Mouse (Mus musculus) adrenal gland, adult (tissue): ENCODE data around the gene Trak1.
A peak's percentile ranks its signal among the peaks of the same experiment; 100 is the strongest.

Experiments
- DNase-seq, 2 experiments: peaks; one replicate each; pipeline ENCODE4 v3.0.0; 2022 to 2023; ENCODE audit warnings: low spot score in 1 of 2; ENCODE audit not compliant: inconsistent age in 2 of 2

The Trak1 gene

GRCm38 (mm10) chr9:121293187-121293586 is 4.1 kb upstream of the Trak1 start:
- DNase-seq = peak in 1 of 2 experiments; percentile 18

DNA sequence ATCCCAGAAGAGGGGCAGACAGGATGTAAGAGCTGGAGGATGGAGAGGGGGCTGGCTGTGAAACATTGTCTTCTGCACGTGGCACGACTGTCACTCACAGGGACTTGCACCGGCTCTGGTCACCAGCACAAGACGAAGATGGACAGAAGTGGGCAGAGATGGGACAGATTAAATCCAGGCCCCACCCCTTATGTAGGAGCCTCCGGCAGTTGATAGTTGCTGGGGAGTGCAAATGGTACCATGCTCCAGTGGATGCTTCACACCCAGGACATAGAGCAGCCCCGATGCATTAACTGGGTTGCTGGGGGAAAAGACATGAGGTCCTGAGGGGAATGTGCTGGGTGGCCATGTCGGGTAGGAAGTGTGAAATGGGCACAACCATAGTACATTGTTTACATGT is 2.1 kb upstream of the Trak1 start:
- DNase-seq = peak in 1 of 2 experiments; percentile 19

- DNase-seq = peak in 1 of 2 experiments; percentile 89
Observed at GRCm38 (mm10) chr9:121298065-121298398, 730 bp downstream of the Trak1 start.

GRCm38 (mm10) chr9:121298411-121299091 is 1.2 kb downstream of the Trak1 start:
- peak in 1 of 2 experiments; percentile 69 for DNase-seq

- DNase-seq = no peak
Observed at GRCm38 (mm10) chr9:121299223-121299755, 2.0 kb downstream of the Trak1 start.

DNA sequence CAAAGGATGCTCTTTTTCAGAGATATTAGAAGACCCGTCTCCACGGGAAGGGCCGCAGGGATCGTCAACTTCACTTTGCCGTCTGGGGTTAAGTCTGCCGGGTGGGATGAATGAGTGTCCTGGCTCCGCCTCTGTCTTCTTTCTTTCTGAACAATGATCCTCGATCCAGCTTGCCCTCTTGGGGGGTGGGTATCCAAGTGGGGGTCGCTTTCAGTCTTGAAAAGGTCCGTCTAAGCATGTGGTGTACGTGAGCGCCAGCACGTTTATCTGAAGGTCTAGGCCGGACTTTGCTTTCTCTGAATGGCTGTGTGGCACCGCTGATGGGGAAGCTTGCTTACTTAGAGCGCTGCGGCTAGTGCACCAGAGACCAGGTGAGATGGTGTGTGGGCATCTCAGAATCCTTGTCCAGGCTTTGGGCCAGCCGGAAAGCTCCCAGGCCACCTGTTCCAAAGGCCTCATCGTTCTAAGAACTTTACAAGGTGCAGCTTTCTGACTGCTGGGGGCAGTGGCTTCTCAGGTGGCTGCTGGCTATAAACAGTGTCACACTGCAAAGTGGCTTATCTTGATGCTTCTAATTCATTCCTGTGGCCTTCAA is 2.8 kb downstream of the Trak1 start:
- peak in 1 of 2 experiments; percentile 30 for DNase-seq

DNA sequence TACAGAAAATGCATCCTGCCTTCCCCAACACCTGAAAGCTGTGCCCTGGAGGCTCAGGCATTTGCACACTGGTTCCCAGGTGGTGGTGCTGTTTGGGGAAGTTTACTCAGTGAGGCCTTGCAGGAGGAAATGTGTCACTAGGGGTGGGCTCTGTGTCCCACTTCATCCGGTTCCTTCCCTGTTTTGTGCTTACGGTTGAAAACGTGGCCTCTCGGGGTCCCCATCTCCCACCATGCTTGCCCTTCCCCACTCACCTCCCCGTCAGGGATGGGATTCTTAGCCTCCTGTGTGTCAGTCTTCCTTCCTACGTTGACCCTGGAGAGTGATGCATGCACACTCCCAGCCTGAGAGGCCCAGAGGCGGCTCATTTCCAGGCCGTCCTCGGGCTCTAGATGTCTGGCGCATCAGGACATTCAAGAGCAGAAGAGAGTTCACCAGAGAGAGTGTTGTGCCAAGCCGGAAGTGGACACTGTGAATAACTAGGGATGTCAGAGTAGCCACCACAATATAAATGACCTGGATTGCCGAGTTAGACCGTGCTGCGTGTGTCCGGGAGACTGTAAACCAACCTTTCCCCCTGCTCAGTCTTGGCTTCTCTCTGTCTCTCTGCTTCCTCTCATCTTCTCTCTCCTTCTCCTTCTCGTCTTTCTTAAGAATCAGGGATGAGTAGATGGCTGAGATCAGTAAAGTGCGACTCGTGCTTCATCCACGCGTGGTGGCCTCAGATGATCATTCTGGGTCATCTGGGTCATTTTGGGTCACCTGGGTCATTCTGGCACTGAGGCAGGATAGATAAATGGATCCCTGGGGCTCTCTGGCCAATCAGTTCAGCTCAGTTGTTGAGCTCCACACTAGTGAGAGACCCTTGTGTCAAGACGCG is 4.0 kb downstream of the Trak1 start:
- no peak for DNase-seq

- DNase-seq = no peak
Observed at GRCm38 (mm10) chr9:121302543-121302942, 5.2 kb downstream of the Trak1 start.

DNA sequence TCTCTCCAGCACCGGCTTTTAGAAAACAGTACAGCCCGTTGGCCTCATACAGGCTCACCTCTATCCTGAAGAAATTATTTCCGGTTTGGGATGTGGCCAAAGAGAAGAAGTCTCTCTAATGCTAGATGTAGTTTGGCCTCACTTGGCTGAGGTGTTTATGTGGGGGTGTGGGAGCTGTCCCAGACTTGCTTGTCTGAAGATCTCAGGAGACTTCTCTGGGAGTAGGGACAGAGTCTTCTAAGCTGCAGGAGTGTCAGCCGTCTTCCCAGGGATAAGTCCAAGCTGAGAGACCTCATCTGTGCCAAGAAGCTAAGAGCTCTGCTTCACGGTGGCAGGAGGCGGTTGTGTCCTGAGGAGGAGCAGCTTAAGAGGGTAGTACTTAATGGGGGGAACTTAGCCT is 5.8 kb downstream of the Trak1 start:
- DNase-seq = no peak

DNA sequence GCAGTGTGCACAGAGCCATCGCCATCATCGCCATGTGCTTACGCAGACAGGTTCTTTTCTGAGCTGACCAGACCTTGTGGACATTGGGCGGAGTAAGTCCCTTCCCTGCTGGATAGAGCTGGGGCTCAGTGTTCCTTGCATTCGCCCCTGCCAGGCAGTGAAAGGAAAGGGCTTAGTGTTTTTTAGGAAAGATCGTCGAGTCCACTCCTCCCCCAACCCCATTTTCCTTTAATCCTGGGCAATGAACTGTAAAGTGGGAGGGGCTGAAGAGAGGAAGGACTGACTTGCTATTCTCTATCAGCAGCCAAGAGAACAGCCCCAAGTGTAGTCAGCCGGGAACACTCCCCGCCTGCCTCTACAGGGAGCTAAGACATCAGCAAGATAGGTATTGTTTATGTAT is 6.4 kb downstream of the Trak1 start:
- no peak for DNase-seq

DNA sequence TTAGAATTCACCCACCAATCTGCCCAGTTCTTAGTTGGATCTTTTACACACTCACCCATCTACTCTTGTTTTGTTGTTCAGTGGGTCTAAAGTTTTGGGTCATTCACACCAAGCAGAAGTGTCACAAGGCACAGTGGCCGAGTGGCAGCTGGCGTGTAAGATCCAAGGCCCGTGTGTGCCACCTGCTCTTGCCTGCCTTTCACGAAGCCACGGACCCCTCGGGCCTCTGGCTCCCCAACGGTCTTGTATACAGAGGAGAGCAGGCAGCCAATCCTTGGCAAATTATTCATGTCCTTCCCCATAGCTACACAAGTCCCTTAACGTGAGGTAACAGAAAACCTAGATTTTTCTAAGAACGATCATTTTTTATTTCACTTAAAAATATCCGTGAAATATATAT is 7.2 kb downstream of the Trak1 start:
- no peak for DNase-seq

- no peak for DNase-seq
Observed at GRCm38 (mm10) chr9:121305456-121305855, 8.2 kb downstream of the Trak1 start.

GRCm38 (mm10) chr9:121309287-121309686 is 12.0 kb downstream of the Trak1 start:
- no peak for DNase-seq

- DNase-seq = no peak
Observed at GRCm38 (mm10) chr9:121310501-121310900, 13.2 kb downstream of the Trak1 start.

- no peak for DNase-seq
Observed at GRCm38 (mm10) chr9:121311846-121312236, 14.5 kb downstream of the Trak1 start.

DNA sequence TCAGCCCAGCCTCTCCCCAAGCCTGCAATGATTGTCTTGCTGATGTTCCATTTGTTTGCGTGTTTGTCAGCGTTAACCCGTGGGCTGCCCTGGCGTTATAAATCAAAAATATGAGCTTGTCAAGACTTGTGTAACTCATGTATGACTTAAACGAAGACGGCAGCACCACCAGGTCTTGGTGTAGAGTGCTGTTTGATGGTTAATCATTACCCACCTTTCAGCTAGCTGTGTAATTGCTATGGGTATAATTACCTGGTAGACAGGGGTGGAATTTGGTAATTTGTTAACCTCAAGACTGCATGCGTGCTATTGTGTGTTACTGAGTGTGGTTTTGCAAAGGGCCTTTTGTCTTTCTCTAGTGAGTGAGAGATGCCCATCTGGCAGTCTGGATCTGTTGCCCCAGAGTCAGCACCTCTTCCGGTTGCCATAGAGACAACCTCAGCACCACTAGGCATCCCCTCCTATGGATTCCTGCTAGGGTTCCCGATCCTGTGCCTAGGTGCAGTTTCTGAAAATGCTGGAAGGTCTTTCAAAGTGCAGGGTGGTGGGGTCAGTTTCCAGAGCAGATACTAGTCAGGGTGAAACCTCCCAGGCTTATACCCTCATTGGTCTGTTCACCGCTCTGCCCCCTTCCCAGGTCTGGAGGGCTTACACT is 15.1 kb downstream of the Trak1 start:
- DNase-seq = no peak

- peak; percentile 78 to 85 for DNase-seq
Observed at GRCm38 (mm10) chr9:121313656-121314374, 16.5 kb downstream of the Trak1 start.

GRCm38 (mm10) chr9:121314541-121315152 is 17.3 kb downstream of the Trak1 start:
- peak in 1 of 2 experiments; percentile 63 for DNase-seq

GRCm38 (mm10) chr9:121315901-121316595 is 18.7 kb downstream of the Trak1 start:
- DNase-seq = no peak
